Mouse (Mus musculus) right cerebral cortex, postnatal 36 days (tissue): ENCODE measurements around the gene Ssh1.
A peak's percentile ranks its signal among the peaks of the same experiment; 100 is the strongest.

Experiments
- DNase-seq, 2 experiments: peaks; one replicate each; pipeline ENCODE4 v3.0.0; 2022; ENCODE audit warnings: low spot score in 2 of 2, mixed read lengths in 1 of 2

Ssh1 gene

GRCm38 (mm10) chr5:113966452-113967150 is 27.1 kb downstream of the Ssh1 start:
- no peak for DNase-seq

GRCm38 (mm10) chr5:113965659-113966185 is 28.0 kb downstream of the Ssh1 start:
- no peak for DNase-seq

GRCm38 (mm10) chr5:113964972-113965371 is 28.7 kb downstream of the Ssh1 start:
- no peak for DNase-seq

- DNase-seq: no peak
These were observed 31.9 kb downstream of the Ssh1 start for GRCm38 (mm10) chr5:113961776-113962175.

GRCm38 (mm10) chr5:113960416-113960815 is 33.3 kb downstream of the Ssh1 start:
- DNase-seq: no peak

- no peak for DNase-seq
These were observed 34.7 kb downstream of the Ssh1 start for GRCm38 (mm10) chr5:113959039-113959438.

- DNase-seq: peak; percentile 28 to 45
These were observed 37.2 kb downstream of the Ssh1 start for GRCm38 (mm10) chr5:113956510-113956909.

GRCm38 (mm10) chr5:113955691-113956090 is 38.0 kb downstream of the Ssh1 start:
- no peak for DNase-seq

GRCm38 (mm10) chr5:113955281-113955680 is 38.4 kb downstream of the Ssh1 start:
- DNase-seq: no peak

- peak; percentile 59 to 68 for DNase-seq
These were observed 39.3 kb downstream of the Ssh1 start for GRCm38 (mm10) chr5:113954421-113954820.

GRCm38 (mm10) chr5:113952519-113952918 is 41.2 kb downstream of the Ssh1 start:
- no peak for DNase-seq

GRCm38 (mm10) chr5:113951693-113952071 is 42.0 kb downstream of the Ssh1 start:
- no peak for DNase-seq

GRCm38 (mm10) chr5:113950786-113951692 is 42.7 kb downstream of the Ssh1 start:
- no peak for DNase-seq

- DNase-seq: no peak
These were observed 43.6 kb downstream of the Ssh1 start for GRCm38 (mm10) chr5:113950133-113950532.

- DNase-seq: no peak
These were observed 46.4 kb downstream of the Ssh1 start for GRCm38 (mm10) chr5:113947280-113947679.

- no peak for DNase-seq
These were observed 48.6 kb downstream of the Ssh1 start for GRCm38 (mm10) chr5:113945126-113945525.

- DNase-seq: no peak
These were observed 50.4 kb downstream of the Ssh1 start for GRCm38 (mm10) chr5:113943328-113943727.

- no peak for DNase-seq
These were observed 51.1 kb downstream of the Ssh1 start for GRCm38 (mm10) chr5:113942580-113942979.

GRCm38 (mm10) chr5:113939263-113939900 is 54.3 kb downstream of the Ssh1 start:
- no peak for DNase-seq

GRCm38 (mm10) chr5:113937650-113938049 is 56.0 kb downstream of the Ssh1 start:
- DNase-seq: no peak

- no peak for DNase-seq
These were observed 59.8 kb downstream of the Ssh1 start for GRCm38 (mm10) chr5:113933889-113934288.

GRCm38 (mm10) chr5:113933480-113933879 is 60.2 kb downstream of the Ssh1 start:
- DNase-seq: no peak
